Mouse (Mus musculus): ENCODE results near the gene Tmem179b.

GRCm38 (mm10) chr19:8738911-8739310, 35.4 kb downstream of the Tmem179b start:
- no peak for TF ChIP-seq CTCF (IDR thresholded peaks at IDR 0.05; ENCODE audit: borderline replicate concordance, control insufficient read depth, extremely low read depth, insufficient read depth, low read length, poor library complexity)
- no peak for TF ChIP-seq POLR2A (IDR thresholded peaks at IDR 0.05; ENCODE audit: control insufficient read depth, extremely low read depth, insufficient read depth, low read length, poor library complexity)

All from thymus, adult 2 months (tissue).